Mouse (Mus musculus) intestine, embryonic 16.5 days (tissue): ENCODE data around the gene Kctd18. TPM values are rescaled to one million over a fixed set of nuclear protein-coding genes. Genes with fewer than 3 reads are reported as not detected.

Experiments used
- ATAC-seq: fragments of 200-750 bp; cut with Nextera tagmentation; 2 replicates; pipeline ENCODE4 v1.8.0; 2017; ENCODE audit warnings: moderate TSS enrichment, moderate library complexity
- H3K27ac ChIP-seq: fragments of 300-500 bp; sonication (generic); 2 replicates; pipeline ENCODE4 v1.5.1; 2014; ENCODE audit warnings: mild to moderate bottlenecking, low read length
- H3K27me3 ChIP-seq: fragments of 300-500 bp; sonication (generic); replicated peaks from 2 replicates; pipeline ENCODE4 v1.6.1; 2014; ENCODE audit warnings: low read length, control low read depth, mixed read lengths; ENCODE audit not compliant: control insufficient read depth, insufficient read depth
- H3K36me3 ChIP-seq: fragments of 300-500 bp; sonication (generic); 2 replicates; pipeline ENCODE4 v1.6.1; 2014; ENCODE audit warnings: low read length, control low read depth; ENCODE audit not compliant: control insufficient read depth, insufficient read depth
- H3K4me1 ChIP-seq: fragments of 300-500 bp; sonication (generic); 2 replicates; pipeline ENCODE4 v1.6.1; 2014; ENCODE audit warnings: low read length, control low read depth, mixed read lengths; ENCODE audit not compliant: control insufficient read depth, insufficient read depth
- H3K4me2 ChIP-seq: fragments of 300-500 bp; sonication (generic); 2 replicates; pipeline ENCODE4 v1.6.1; 2014; ENCODE audit warnings: low read depth, low read length, control low read depth
- H3K4me3 ChIP-seq: fragments of 300-500 bp; sonication (generic); 2 replicates; pipeline ENCODE4 v1.5.1; 2014; ENCODE audit warnings: mild to moderate bottlenecking, low read length
- H3K9ac ChIP-seq: fragments of 300-500 bp; sonication (generic); 2 replicates; pipeline ENCODE4 v1.6.1; 2014; ENCODE audit warnings: low read depth, low read length
- H3K9me3 ChIP-seq: fragments of 300-500 bp; sonication (generic); 2 replicates; pipeline ENCODE4 v1.6.1; 2016; ENCODE audit warnings: low read length, control low read depth; ENCODE audit not compliant: control insufficient read depth
- WGBS: fragments of 180-500 bp; shearing (Covaris S2); extraction: QIAGEN DNeasy Blood & Tissue Kit; methylation state at CpG from one replicate; pipeline ENCODE4 v1.1.7; 2014; 5-methylcytosine and 5-hydroxymethylcytosine counted together
- polyA plus RNA-seq: library from polyadenylated mRNA; unstranded; fragments of >200 nt; fragmentation: Nextera tagmentation; extraction: Ambion mirVana; gene quantifications from 2 replicates; pipeline ENCODE4 v1.2.1, GENCODE M21; 2015

The Kctd18 gene
- polyA plus RNA-seq, 1 experiment from 2014 or later = 9.0 TPM

DNA sequence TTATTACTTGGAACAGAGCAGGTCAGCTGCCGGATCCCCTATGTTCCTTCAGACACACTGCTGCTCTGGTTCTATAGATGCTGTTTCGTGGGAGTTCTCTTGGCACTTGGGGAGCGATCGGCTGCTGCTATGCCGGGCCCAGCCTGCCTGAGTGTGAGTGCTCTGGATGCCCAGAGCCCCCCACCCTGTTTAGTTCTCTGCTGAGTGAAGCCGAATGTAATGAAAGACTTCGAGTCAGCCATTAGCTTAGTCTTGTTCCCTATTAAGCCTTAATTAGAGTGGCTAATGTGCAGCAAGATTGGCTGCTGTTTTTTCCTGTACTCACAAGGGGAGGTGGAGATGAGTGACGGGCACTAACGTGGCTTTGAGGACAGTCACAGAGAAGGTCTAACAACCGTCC, 78.1 kb downstream of the Kctd18 start:
- 70% methylated on average over 10 of the region's 10 CpGs for WGBS
- no peak for ATAC-seq

DNA sequence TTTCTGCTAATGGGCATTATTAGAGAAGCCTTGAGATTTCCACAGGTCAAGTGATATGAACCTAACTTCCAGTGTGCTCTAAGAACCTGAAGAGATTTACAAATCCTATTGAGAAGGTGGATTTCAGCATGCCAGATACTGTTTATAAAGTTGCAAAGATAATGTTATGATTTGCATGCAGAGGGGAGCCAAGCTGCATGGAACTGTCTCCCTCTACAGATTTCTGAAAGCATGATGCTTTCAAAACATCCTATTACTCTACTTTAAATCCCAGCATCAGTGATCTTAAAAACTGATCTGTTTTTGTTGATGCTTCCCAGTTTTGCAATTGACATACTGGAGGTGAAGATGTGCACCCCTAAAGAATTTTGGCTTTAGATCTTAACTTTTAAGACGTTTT, 84.5 kb downstream of the Kctd18 start:
- H3K4me1 ChIP-seq = no peaks in the 10 kb centered on the region
- H3K9me3 ChIP-seq = no peaks in the 10 kb centered on the region
- no peak overlapping the region for H3K9ac ChIP-seq
- WGBS = 60% methylated on average over 1 of the region's 1 CpGs
- no peak overlapping the region for H3K4me3 ChIP-seq
- no peak for ATAC-seq
- H3K27me3 ChIP-seq = no peaks in the 10 kb centered on the region
- H3K27ac ChIP-seq = no peak overlapping the region
- H3K36me3 ChIP-seq = no peaks in the 10 kb centered on the region
- no peak overlapping the region for H3K4me2 ChIP-seq

More for the DNA sequence above, 78.1 kb downstream of the Kctd18 start:
- Histone ChIP-seq H3K36me3 (0 out of 2 replicates have a peak, but pooled peaks cover 3% of the 10 kb centered on the region), H3K9me3 (no peaks in the 10 kb centered on the region), H3K9ac (no peak overlapping the region), H3K4me3 (no peak overlapping the region), H3K27ac (no peak overlapping the region), H3K27me3 (no peaks in the 10 kb centered on the region), H3K4me2 (no peak overlapping the region), H3K4me1 (no peaks in the 10 kb centered on the region)

DNA sequence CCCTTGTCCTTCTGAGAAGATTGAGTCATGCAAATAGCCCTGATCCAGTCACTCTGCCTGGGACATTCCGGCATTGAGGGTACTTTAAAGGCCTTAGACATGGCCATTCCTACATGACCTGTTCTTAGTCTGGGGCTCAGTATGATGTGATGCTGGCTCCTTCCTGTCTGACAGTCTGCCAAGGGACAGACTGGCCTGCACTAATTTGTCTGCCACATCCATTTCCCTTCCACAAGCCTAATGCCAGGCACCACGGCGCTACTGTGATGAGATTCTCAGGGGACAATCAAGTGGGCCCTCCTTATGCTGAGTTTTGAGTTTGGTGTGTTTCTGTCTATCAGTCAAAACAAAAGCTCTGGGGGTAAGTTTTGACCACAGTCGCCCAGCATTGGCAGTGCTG, 100.2 kb downstream of the Kctd18 start:
- Histone ChIP-seq H3K9me3 (no peaks in the 10 kb centered on the region), H3K4me3 (no peak overlapping the region), H3K4me2 (no peak overlapping the region), H3K27ac (no peak overlapping the region), H3K27me3 (peaks cover 3% of the 10 kb centered on the region; the same call in 1 of the 2 replicates), H3K4me1 (no peaks in the 10 kb centered on the region), H3K9ac (no peak overlapping the region), H3K36me3 (no peaks in the 10 kb centered on the region)
- 88% methylated on average over 4 of the region's 4 CpGs for WGBS
- ATAC-seq = no peak

DNA sequence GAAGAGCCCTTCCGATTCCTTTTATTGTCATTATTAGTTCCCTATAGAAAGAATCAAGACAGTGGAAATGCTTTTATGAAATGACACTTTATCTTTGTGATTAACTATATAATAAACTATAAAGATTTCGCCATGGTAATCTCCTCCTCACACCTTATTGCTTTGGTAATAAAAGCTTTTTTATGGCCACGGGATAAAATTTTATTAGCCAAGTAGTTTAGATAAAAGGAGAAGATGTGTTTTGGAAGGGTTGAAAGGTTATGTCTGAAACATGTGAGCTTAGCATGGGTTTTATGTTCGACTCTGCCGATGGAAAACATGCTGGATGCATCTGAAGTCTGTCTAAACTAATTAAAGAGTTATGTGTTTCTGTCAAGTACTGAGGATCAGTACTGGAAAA, 101.4 kb downstream of the Kctd18 start:
- H3K9me3 ChIP-seq = no peaks in the 10 kb centered on the region
- H3K4me1 ChIP-seq = no peaks in the 10 kb centered on the region
- peak; percentile 78 for ATAC-seq
- no peaks in the 10 kb centered on the region for H3K36me3 ChIP-seq
- WGBS = 50% methylated on average over 5 of the region's 5 CpGs
- H3K4me2 ChIP-seq = no peak overlapping the region
- H3K27ac ChIP-seq = no peak overlapping the region
- no peak overlapping the region for H3K9ac ChIP-seq
- H3K4me3 ChIP-seq = no peak overlapping the region
- peaks cover 3% of the 10 kb centered on the region; the same call in 1 of the 2 replicates for H3K27me3 ChIP-seq

DNA sequence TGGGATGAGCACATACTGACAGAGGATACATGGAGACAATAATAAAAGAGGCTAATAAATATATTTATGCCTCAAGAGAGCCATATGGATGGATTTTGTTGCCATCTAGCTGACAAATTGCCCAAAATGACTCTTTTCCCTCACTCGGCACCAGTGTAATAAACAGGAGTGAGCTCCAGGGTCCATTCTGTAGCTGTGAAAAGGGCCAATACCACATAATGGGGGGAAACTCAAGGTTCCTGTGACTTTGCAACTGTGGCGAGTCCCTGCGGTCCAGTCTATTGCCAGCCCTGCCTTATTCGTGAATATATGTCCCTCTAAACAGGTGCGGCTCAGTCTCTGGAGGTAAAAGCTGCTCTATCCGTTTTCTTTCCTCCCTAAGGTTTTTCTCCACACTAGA, 107.2 kb downstream of the Kctd18 start:
- no peaks in the 10 kb centered on the region; the same call in 1 of the 2 replicates for H3K27me3 ChIP-seq
- no peak overlapping the region for H3K4me3 ChIP-seq
- 82% methylated on average over 6 of the region's 6 CpGs for WGBS
- H3K9me3 ChIP-seq = no peaks in the 10 kb centered on the region
- no peak overlapping the region for H3K27ac ChIP-seq
- H3K4me1 ChIP-seq = no peaks in the 10 kb centered on the region; the same call in 1 of the 2 replicates
- no peak overlapping the region for H3K9ac ChIP-seq
- H3K4me2 ChIP-seq = no peak overlapping the region
- ATAC-seq = no peak
- H3K36me3 ChIP-seq = 0 out of 2 replicates have a peak, but pooled peaks cover 5% of the 10 kb centered on the region

DNA sequence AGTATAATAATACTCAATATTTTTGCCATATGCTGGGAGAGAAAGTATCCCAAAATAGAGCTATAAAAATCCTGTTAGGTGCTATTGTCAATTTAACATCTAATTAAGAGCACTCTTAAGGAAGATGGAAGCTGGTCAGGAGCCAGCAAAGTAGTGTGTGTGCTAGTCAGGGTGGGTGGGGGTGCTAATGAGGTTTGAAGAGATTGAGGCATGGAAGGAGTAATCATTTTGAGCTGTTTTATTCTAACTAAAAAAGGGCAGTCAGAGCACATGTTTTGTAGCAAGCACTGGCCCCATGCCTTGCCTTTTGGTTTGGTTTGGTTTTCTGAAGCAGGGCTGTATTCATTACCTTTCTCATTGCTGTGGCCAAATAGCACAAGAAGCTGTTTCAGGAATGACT, 112.4 kb downstream of the Kctd18 start:
- Histone ChIP-seq H3K27me3 (no peaks in the 10 kb centered on the region), H3K27ac (0 out of 2 replicates have a peak overlapping the region, but pooled peaks have one; percentile 4), H3K4me2 (no peak overlapping the region), H3K36me3 (0 out of 2 replicates have a peak, but pooled peaks cover 2% of the 10 kb centered on the region), H3K4me1 (no peaks in the 10 kb centered on the region; the same call in 1 of the 2 replicates), H3K4me3 (no peak overlapping the region), H3K9ac (no peak overlapping the region), H3K9me3 (no peaks in the 10 kb centered on the region)
- no peak for ATAC-seq

DNA sequence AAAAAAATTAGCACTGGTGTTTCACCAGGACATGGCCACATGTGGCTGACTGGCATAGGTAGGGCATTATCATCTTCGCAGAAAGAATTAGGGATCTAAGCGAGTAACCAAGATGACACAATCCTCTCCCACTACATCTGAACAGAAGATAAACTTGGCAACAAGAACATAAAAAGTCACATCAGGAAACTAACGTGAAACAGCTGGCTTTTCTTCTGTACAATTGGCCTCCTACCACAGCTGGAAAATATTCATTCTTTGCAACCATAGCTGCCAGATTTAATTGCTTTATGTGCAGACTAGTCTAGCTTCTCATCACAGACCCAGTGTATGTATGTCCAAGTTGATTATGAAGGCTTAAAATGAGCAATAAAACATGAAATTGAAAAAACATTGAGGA, 112.8 kb downstream of the Kctd18 start:
- peak overlapping the region; percentile 3; the same call in 1 of the 2 replicates for H3K27ac ChIP-seq
- H3K27me3 ChIP-seq = no peaks in the 10 kb centered on the region
- H3K36me3 ChIP-seq = 0 out of 2 replicates have a peak, but pooled peaks cover 2% of the 10 kb centered on the region
- ATAC-seq = peak; percentile 71; the same call in 1 of the 2 replicates
- H3K9me3 ChIP-seq = no peaks in the 10 kb centered on the region
- WGBS = 73% methylated on average over 3 of the region's 3 CpGs
- H3K4me1 ChIP-seq = no peaks in the 10 kb centered on the region; the same call in 1 of the 2 replicates
- no peak overlapping the region for H3K4me2 ChIP-seq
- H3K9ac ChIP-seq = no peak overlapping the region
- no peak overlapping the region for H3K4me3 ChIP-seq

Other genes with a start within 250 kb of the Kctd18 start
- gene Spats2l, start 244.8 kb downstream of the Kctd18 start, polyA plus RNA-seq = 53.0 and 56.7 TPM in 2 replicates
- gene Sgo2a, start 23.0 kb downstream of the Kctd18 start, polyA plus RNA-seq = 9.4 and 11.5 TPM in 2 replicates
- gene Aox1, start 11.0 kb upstream of the Kctd18 start, polyA plus RNA-seq = 0.04 and 0.16 TPM in 2 replicates
- 0.50 and 0.68 TPM in 2 replicates for gene Aox3, start 94.2 kb upstream of the Kctd18 start, polyA plus RNA-seq
- gene Aox4, start 191.4 kb upstream of the Kctd18 start, polyA plus RNA-seq = 0.06 and 0.10 TPM in 2 replicates